Comparison of ENCODE assay signal across 23 mouse cellular contexts in genomic region chr3:29182988-29183387, GRCm38 (mm10).
A peak's percentile ranks its signal among the peaks of the same experiment; 100 is the strongest.
DNase-seq lines count a peak whose midpoint lies in the region; ATAC-seq and TF ChIP-seq lines count a peak whose summit lies in the region.
"Had no signal": no experiment of that assay in that cellular context is flagged by ENCODE, and none has a peak within 500 bp of the region (broad histone marks: within the 10 kb centered on the region; RNA-seq: fewer than 3 reads in every experiment).

No protein-coding gene starts in this region.

- H3K36me3 ChIP-seq in forebrain, embryonic 14.5 days (ENCODE audit: control insufficient read depth, insufficient read depth, low read length): no peaks in the 10 kb centered on the region
- H3K36me3 ChIP-seq in forebrain, embryonic 15.5 days: no peaks in the 10 kb centered on the region
- H3K36me3 ChIP-seq in forebrain, embryonic 16.5 days (ENCODE audit: control insufficient read depth, insufficient read depth): no peaks in the 10 kb centered on the region
- no peaks in the 10 kb centered on the region for H3K36me3 ChIP-seq in hindbrain, postnatal 0 days (ENCODE audit: insufficient read depth, low read length)
- H3K36me3 ChIP-seq in neural tube, embryonic 14.5 days (ENCODE audit: control insufficient read depth, insufficient read depth, low read length): no peaks in the 10 kb centered on the region
- H3K36me3 ChIP-seq: embryonic facial prominence, embryonic 15.5 days; limb, embryonic 12.5 days; liver, embryonic 13.5 days; lung, embryonic 15.5 days had no signal

- no peak for ATAC-seq in forebrain, embryonic 14.5 days
- no peak for ATAC-seq in forebrain, embryonic 15.5 days (replicated peaks)
- 0 out of 2 replicates have a peak, but pooled peaks have one; percentile 26 for ATAC-seq in forebrain, embryonic 16.5 days
- 0 out of 2 replicates have a peak, but pooled peaks have one; percentile 56 for ATAC-seq in hindbrain, postnatal 0 days
- peak; percentile 67 for ATAC-seq in neural tube, embryonic 14.5 days (ENCODE audit: low read depth)
- ATAC-seq: inflammation-experienced regulatory T-cells, adult 6 months had no signal

- peaks cover 13% of the 10 kb centered on the region for H3K4me1 ChIP-seq in forebrain, embryonic 14.5 days (ENCODE audit: control insufficient read depth, insufficient read depth, low read length)
- H3K4me1 ChIP-seq in forebrain, embryonic 15.5 days: peaks cover 15% of the 10 kb centered on the region
- H3K4me1 ChIP-seq in forebrain, embryonic 16.5 days (replicated peaks; ENCODE audit: control insufficient read depth, insufficient read depth, low read length): peaks cover 5% of the 10 kb centered on the region; the same call in 1 of the 2 replicates
- H3K4me1 ChIP-seq in hindbrain, postnatal 0 days (ENCODE audit: insufficient read depth, low read length): no peaks in the 10 kb centered on the region
- H3K4me1 ChIP-seq in neural tube, embryonic 14.5 days (ENCODE audit: control insufficient read depth, insufficient read depth, low read length): peaks cover 15% of the 10 kb centered on the region
- H3K4me1 ChIP-seq: embryonic facial prominence, embryonic 15.5 days; liver, embryonic 13.5 days; lung, embryonic 15.5 days had no signal

- peak; percentile 24 for DNase-seq in forebrain, embryonic 14.5 days (ENCODE audit: low spot score)
- DNase-seq in hindbrain, postnatal 0 days (ENCODE audit: low spot score): peak; percentile 25
- DNase-seq in lung, adult 18-20 months: no peak
- DNase-seq in spleen, adult 12 weeks (ENCODE audit: low spot score): no peak
- no peak for DNase-seq in frontal cortex, postnatal 14 days (ENCODE audit: low spot score in 2 of 2)
- DNase-seq: adrenal gland, postnatal 36 days; cerebellum, adult 18-20 months; cerebellum, postnatal 25 days; heart, postnatal 10 days; kidney, adult 2 months; kidney, postnatal 10 days; liver, embryonic 13.5 days; right cerebral cortex, postnatal 4 days had no signal

- H3K4me2 ChIP-seq in forebrain, embryonic 14.5 days (ENCODE audit: low read length): no peak overlapping the region
- H3K4me2 ChIP-seq in forebrain, embryonic 15.5 days (replicated peaks): no peak overlapping the region
- H3K4me2 ChIP-seq in forebrain, embryonic 16.5 days (ENCODE audit: low read length): no peak overlapping the region
- H3K4me2 ChIP-seq in hindbrain, postnatal 0 days (ENCODE audit: low read depth, low read length): no peak overlapping the region
- H3K4me2 ChIP-seq in neural tube, embryonic 14.5 days (ENCODE audit: low read depth, low read length): no peak overlapping the region
- H3K4me2 ChIP-seq: embryonic facial prominence, embryonic 15.5 days; heart, embryonic 11.5 days; liver, embryonic 13.5 days; lung, embryonic 15.5 days had no signal

- no peak overlapping the region for H3K27ac ChIP-seq in forebrain, embryonic 14.5 days (ENCODE audit: low read depth, low read length)
- H3K27ac ChIP-seq in forebrain, embryonic 15.5 days (replicated peaks): no peak overlapping the region
- no peak overlapping the region for H3K27ac ChIP-seq in forebrain, embryonic 16.5 days (ENCODE audit: low read length)
- no peak overlapping the region for H3K27ac ChIP-seq in hindbrain, postnatal 0 days
- peak overlapping the region; percentile 25 for H3K27ac ChIP-seq in neural tube, embryonic 14.5 days (ENCODE audit: low read depth, low read length)
- H3K27ac ChIP-seq: embryonic facial prominence, embryonic 15.5 days; limb, embryonic 12.5 days; liver, embryonic 13.5 days; lung, embryonic 15.5 days; stomach, postnatal 0 days had no signal

- H3K9me3 ChIP-seq in forebrain, embryonic 14.5 days (replicated peaks; ENCODE audit: control insufficient read depth, low read length): no peaks in the 10 kb centered on the region
- no peaks in the 10 kb centered on the region for H3K9me3 ChIP-seq in forebrain, embryonic 15.5 days
- no peaks in the 10 kb centered on the region for H3K9me3 ChIP-seq in forebrain, embryonic 16.5 days (ENCODE audit: control insufficient read depth, low read length)
- no peaks in the 10 kb centered on the region for H3K9me3 ChIP-seq in hindbrain, postnatal 0 days (ENCODE audit: low read length)
- H3K9me3 ChIP-seq in neural tube, embryonic 14.5 days (ENCODE audit: control insufficient read depth, low read length): no peaks in the 10 kb centered on the region
- H3K9me3 ChIP-seq: embryonic facial prominence, embryonic 15.5 days; limb, embryonic 12.5 days; liver, embryonic 13.5 days; lung, embryonic 15.5 days had no signal

- no peak for TF ChIP-seq CTCF in hindbrain, postnatal 0 days (IDR thresholded peaks at IDR 0.05; ENCODE audit: low read depth)

- no peak overlapping the region for H3K4me3 ChIP-seq in forebrain, embryonic 14.5 days (ENCODE audit: low read depth, low read length)
- no peak overlapping the region for H3K4me3 ChIP-seq in forebrain, embryonic 15.5 days
- H3K4me3 ChIP-seq in forebrain, embryonic 16.5 days (replicated peaks; ENCODE audit: low read length): no peak overlapping the region
- no peak overlapping the region for H3K4me3 ChIP-seq in hindbrain, postnatal 0 days (ENCODE audit: low read length)
- no peak overlapping the region for H3K4me3 ChIP-seq in neural tube, embryonic 14.5 days (ENCODE audit: low read depth, low read length)
- H3K4me3 ChIP-seq: embryonic facial prominence, embryonic 15.5 days; limb, embryonic 12.5 days; liver, embryonic 13.5 days; lung, embryonic 15.5 days had no signal

- H3K27me3 ChIP-seq in forebrain, embryonic 14.5 days (replicated peaks; ENCODE audit: control insufficient read depth, insufficient read depth, low read length): no peaks in the 10 kb centered on the region
- no peaks in the 10 kb centered on the region for H3K27me3 ChIP-seq in forebrain, embryonic 15.5 days
- no peaks in the 10 kb centered on the region for H3K27me3 ChIP-seq in forebrain, embryonic 16.5 days (replicated peaks; ENCODE audit: control insufficient read depth, insufficient read depth, low read length)
- H3K27me3 ChIP-seq in hindbrain, postnatal 0 days (ENCODE audit: insufficient read depth, low read length): no peaks in the 10 kb centered on the region
- no peaks in the 10 kb centered on the region for H3K27me3 ChIP-seq in neural tube, embryonic 14.5 days (ENCODE audit: control insufficient read depth, insufficient read depth, low read length)
- H3K27me3 ChIP-seq: CH12.LX; embryonic facial prominence, embryonic 15.5 days; limb, embryonic 12.5 days; liver, embryonic 13.5 days; lung, embryonic 15.5 days had no signal

- 66% methylated on average over 10 of the region's 10 CpGs for WGBS in forebrain, embryonic 14.5 days
- 58% methylated on average over 10 of the region's 10 CpGs for WGBS in forebrain, embryonic 15.5 days
- 66% methylated on average over 10 of the region's 10 CpGs for WGBS in forebrain, embryonic 16.5 days
- 59% methylated on average over 10 of the region's 10 CpGs for WGBS in hindbrain, postnatal 0 days
- WGBS in neural tube, embryonic 14.5 days: 42% methylated on average over 10 of the region's 10 CpGs

- H3K9ac ChIP-seq in forebrain, embryonic 14.5 days (ENCODE audit: low read length): no peak overlapping the region
- H3K9ac ChIP-seq in forebrain, embryonic 15.5 days (replicated peaks): no peak overlapping the region
- H3K9ac ChIP-seq in forebrain, embryonic 16.5 days (replicated peaks; ENCODE audit: low read depth, low read length): no peak overlapping the region
- no peak overlapping the region for H3K9ac ChIP-seq in hindbrain, postnatal 0 days (replicated peaks; ENCODE audit: low read length)
- no peak overlapping the region for H3K9ac ChIP-seq in neural tube, embryonic 14.5 days (replicated peaks; ENCODE audit: low read depth, low read length)
- H3K9ac ChIP-seq: embryonic facial prominence, embryonic 15.5 days; limb, embryonic 12.5 days; liver, embryonic 13.5 days; lung, embryonic 15.5 days had no signal

Comparison
In these comparisons a context has a peak if more than half of its experiments do, and no peak if none do; other contexts are left out.
1. ATAC-seq: peak in forebrain, embryonic 16.5 days (single experiment), hindbrain, postnatal 0 days (single experiment) and neural tube, embryonic 14.5 days (single experiment); none in forebrain, embryonic 14.5 days (single experiment) and forebrain, embryonic 15.5 days (single experiment).
2. DNase-seq: peak in forebrain, embryonic 14.5 days (single experiment) and hindbrain, postnatal 0 days (single experiment); none in lung, adult 18-20 months (0 of 2), spleen, adult 12 weeks (single experiment) and frontal cortex, postnatal 14 days (0 of 2).